Mouse (Mus musculus) C2C12 (cell line): ENCODE measurements around the gene Rcc1.

Source experiments
- CTCF ChIP-seq: IDR thresholded peaks from one replicate; pipeline ENCODE4 v1.5.1; 2011; ENCODE audit not compliant: control insufficient read depth, insufficient read depth, insufficient read length
- USF1 ChIP-seq: IDR thresholded peaks from one replicate; pipeline ENCODE4 v1.6.1; 2011; ENCODE audit warnings: low read depth, mild to moderate bottlenecking, control low read depth, moderate library complexity

GRCm38 (mm10) chr4:132328391-132328982, 24.9 kb downstream of the Rcc1 start:
- TF ChIP-seq CTCF = no peak
- no peak for TF ChIP-seq USF1
